Mouse (Mus musculus) neural tube, embryonic 12.5 days (tissue): Measurements from ENCODE around the gene Zfp78. TPM values are rescaled to one million over a fixed set of nuclear protein-coding genes. Genes with fewer than 3 reads are reported as not detected.

Source experiments
- ATAC-seq: fragments of 200-750 bp; cut with Nextera tagmentation; 2 replicates; pipeline ENCODE4 v1.8.0; 2017; ENCODE audit warnings: low read depth, mild to moderate bottlenecking, moderate TSS enrichment, moderate library complexity; ENCODE audit not compliant: low FRiP score
- H3K27ac ChIP-seq: fragments of 300-500 bp; sonication (generic); 2 replicates; pipeline ENCODE4 v1.5.1; 2016
- H3K27me3 ChIP-seq: fragments of 300-500 bp; sonication (generic); replicated peaks from 2 replicates; pipeline ENCODE4 v1.6.1; 2016; ENCODE audit warnings: mild to moderate bottlenecking
- H3K36me3 ChIP-seq: fragments of 300-500 bp; sonication (generic); 2 replicates; pipeline ENCODE4 v1.6.1; 2016; ENCODE audit warnings: mild to moderate bottlenecking
- H3K4me1 ChIP-seq: fragments of 300-500 bp; sonication (generic); 2 replicates; pipeline ENCODE4 v1.6.1; 2016
- H3K4me2 ChIP-seq: fragments of 300-500 bp; sonication (generic); replicated peaks from 2 replicates; pipeline ENCODE4 v1.6.1; 2016; ENCODE audit warnings: mild to moderate bottlenecking
- H3K4me3 ChIP-seq: fragments of 300-500 bp; sonication (generic); 2 replicates; pipeline ENCODE4 v1.5.1; 2016
- H3K9ac ChIP-seq: fragments of 300-500 bp; sonication (generic); 2 replicates; pipeline ENCODE4 v1.6.1; 2016; ENCODE audit warnings: mild to moderate bottlenecking
- H3K9me3 ChIP-seq: fragments of 300-500 bp; sonication (generic); 2 replicates; pipeline ENCODE4 v1.6.1; 2016; ENCODE audit warnings: mild to moderate bottlenecking
- WGBS: fragments of 180-500 bp; shearing (Covaris S2); methylation state at CpG from one replicate; pipeline ENCODE4 v1.1.7; 2016; 5-methylcytosine and 5-hydroxymethylcytosine counted together
- polyA plus RNA-seq: library from polyadenylated mRNA; unstranded; fragments of >200 nt; fragmentation: Nextera tagmentation; extraction: Ambion mirVana; gene quantifications from 2 replicates; pipeline ENCODE4 v1.2.1, GENCODE M21; 2016

The Zfp78 gene
- polyA plus RNA-seq, 1 experiment from 2014 or later = 2.0 TPM

DNA sequence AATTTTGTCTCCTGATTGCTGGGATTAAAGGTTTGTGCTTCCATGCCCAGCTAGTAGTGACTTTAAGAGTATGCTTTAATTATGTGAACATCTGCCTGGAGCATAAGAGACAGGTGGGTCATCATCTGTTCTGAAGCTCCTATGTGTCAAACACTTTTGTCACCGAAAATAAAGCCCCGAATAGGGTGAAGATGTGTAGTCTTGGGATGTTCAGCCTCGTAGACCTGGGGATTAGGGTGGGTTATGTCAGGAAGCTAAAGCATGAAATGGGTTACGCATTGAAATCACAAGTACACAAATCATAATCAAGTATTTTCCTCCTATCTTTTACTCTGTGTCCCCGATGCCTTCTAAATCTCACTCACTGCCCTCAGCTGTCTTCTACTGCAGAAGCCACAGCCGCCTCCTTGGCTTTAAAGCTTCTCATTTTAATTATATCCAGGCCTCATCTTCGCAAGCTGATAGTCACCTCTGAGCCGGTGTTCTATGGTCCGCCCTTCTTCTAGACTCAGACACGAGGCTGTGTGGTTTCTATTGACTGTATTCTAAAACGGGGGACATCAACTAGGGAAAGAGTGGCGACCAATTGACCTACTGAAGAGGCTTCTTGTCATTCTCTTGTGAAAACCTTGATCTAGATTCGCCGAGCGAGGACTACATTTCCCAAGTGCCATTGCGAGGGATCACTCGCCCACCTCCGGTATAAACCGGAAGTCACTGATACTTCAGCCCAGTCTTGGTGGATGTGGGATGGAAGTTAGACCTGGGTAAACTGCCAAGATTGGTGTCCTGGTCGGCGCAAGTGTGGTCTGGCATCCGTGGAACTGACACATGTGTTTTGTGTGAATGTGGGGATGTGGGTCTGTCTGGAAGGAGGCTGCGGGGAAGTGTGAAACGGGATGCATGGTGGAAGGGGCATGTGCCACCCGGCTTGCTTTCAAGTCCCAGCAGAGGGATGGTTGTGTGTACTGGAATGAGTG lies 35.2 kb downstream of the Zfp78 start, which contains the start of gene Smim17:
TSS of gene Smim17 (plus strand) at position 720 of the 980 bp plus-strand sequence.
- peaks cover 25% of the 10 kb centered on the region for H3K36me3 ChIP-seq
- peak; percentile 91 for ATAC-seq
- H3K9me3 ChIP-seq = no peaks in the 10 kb centered on the region
- peaks cover 4% of the 10 kb centered on the region; the same call in 1 of the 2 replicates for H3K4me1 ChIP-seq
- peak within 1 kb of the TSS; percentile 64 for H3K4me2 ChIP-seq
- peak within 1 kb of the TSS; percentile 44 for H3K4me3 ChIP-seq
- WGBS = 30% methylated on average over 25 of the region's 25 CpGs
- peak within 1 kb of the TSS; percentile 41 for H3K9ac ChIP-seq
- H3K27me3 ChIP-seq = no peaks in the 10 kb centered on the region
- H3K27ac ChIP-seq = no peak within 1 kb of the TSS

DNA sequence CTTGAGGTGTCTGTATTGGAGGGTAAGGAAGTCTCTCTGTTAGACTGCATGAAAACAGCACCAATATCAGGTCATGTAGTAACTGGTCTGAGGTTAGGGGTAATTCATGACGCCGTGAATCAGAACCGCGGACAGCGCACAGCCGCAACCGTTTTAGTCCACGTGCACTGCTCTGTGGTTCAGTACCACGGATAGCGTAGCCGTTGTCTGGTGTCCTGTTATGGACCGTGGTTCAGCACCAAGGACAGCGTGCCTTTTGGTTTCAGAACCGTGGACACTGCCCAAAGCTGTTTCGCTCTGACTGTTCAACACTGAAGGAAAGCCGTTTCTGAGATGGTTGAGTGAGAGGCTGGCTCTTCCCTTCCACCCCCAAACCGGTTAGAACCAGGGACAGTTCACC lies 47.0 kb downstream of the Zfp78 start, which contains the start of gene Gm20715:
TSS of gene Gm20715 (plus strand) at position 235 of the 400 bp plus-strand sequence.
- H3K9ac ChIP-seq = no peak within 1 kb of the TSS
- no peaks in the 10 kb centered on the region for H3K27me3 ChIP-seq
- H3K4me3 ChIP-seq = no peak within 1 kb of the TSS
- no peaks in the 10 kb centered on the region for H3K9me3 ChIP-seq
- peak; percentile 66; the same call in 1 of the 2 replicates for ATAC-seq
- no peak within 1 kb of the TSS for H3K4me2 ChIP-seq
- no peak within 1 kb of the TSS for H3K27ac ChIP-seq
- no peaks in the 10 kb centered on the region for H3K36me3 ChIP-seq
- H3K4me1 ChIP-seq = no peaks in the 10 kb centered on the region
- 3% methylated on average over 17 of the region's 17 CpGs for WGBS

DNA sequence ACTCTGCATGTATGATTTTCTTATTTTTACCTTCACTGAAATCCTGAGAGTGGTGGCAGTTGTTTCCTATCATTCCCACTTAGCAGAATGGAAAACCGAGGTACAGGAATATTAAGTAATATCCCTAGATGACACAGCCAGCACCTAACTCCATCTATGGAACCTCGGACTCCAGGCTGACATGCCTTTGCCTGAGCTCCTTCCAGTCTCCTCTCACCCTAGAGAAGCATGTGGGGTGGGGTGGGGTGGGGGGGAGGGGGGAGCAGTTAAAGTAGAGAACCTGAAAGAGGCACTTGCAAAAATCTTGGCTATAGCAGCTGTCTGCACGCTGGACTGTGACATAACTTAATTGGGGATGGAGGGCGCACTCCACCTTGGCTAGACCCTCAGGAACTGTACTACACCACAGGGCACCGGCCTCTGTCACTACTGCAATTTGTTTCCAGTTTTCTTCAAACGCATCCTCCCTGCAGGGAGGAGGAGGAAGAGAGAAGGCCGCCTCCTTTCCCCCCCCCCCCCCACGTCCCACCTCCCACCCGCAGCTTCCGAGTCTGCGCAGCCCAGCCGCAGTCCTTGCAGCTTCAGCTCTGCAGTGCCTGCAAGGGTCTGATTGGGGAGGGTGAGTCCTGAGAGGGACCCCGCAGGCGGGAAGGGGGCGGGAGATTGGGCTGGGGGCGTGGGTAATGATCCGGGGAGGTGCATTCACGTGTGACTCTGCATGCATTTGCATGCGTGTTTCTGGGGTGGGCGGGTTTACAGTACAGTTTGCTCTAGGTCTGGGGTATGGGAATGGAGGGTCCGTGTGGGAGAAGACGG lies 51.8 kb downstream of the Zfp78 start:
- H3K4me2 ChIP-seq = peak overlapping the region; percentile 53
- no peaks in the 10 kb centered on the region for H3K9me3 ChIP-seq
- 7% methylated on average over 19 of the region's 22 CpGs for WGBS
- no peak overlapping the region for H3K27ac ChIP-seq
- peak overlapping the region; percentile 18 for H3K4me3 ChIP-seq
- no peaks in the 10 kb centered on the region for H3K36me3 ChIP-seq
- no peaks in the 10 kb centered on the region for H3K4me1 ChIP-seq
- H3K9ac ChIP-seq = peak overlapping the region; percentile 38; the same call in 1 of the 2 replicates
- H3K27me3 ChIP-seq = no peaks in the 10 kb centered on the region
- peak; percentile 76 for ATAC-seq

DNA sequence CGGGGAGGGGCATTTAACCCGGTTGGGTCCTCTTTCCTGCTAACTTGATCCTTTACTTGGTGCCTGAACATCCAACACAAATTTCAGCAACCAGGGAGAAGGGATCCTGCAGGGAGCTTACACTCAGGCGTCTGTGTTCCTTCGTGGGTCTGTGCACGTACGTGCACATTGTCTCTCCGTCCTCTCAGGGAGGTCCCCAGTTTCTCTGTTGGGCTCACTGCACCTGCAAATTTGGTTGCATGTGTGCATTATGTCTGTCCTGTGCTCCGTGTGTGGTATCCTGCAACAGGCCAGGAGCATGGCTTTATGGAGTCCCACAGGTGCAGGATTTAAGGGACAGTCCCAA lies 52.3 kb downstream of the Zfp78 start:
- no peaks in the 10 kb centered on the region for H3K27me3 ChIP-seq
- 18% methylated on average over 8 of the region's 8 CpGs for WGBS
- no peaks in the 10 kb centered on the region for H3K36me3 ChIP-seq
- peak overlapping the region; percentile 53 for H3K4me2 ChIP-seq
- ATAC-seq = peak; percentile 45
- H3K4me3 ChIP-seq = peak overlapping the region; percentile 18
- H3K9me3 ChIP-seq = no peaks in the 10 kb centered on the region
- H3K27ac ChIP-seq = no peak overlapping the region
- peak overlapping the region; percentile 38; the same call in 1 of the 2 replicates for H3K9ac ChIP-seq
- H3K4me1 ChIP-seq = no peaks in the 10 kb centered on the region

DNA sequence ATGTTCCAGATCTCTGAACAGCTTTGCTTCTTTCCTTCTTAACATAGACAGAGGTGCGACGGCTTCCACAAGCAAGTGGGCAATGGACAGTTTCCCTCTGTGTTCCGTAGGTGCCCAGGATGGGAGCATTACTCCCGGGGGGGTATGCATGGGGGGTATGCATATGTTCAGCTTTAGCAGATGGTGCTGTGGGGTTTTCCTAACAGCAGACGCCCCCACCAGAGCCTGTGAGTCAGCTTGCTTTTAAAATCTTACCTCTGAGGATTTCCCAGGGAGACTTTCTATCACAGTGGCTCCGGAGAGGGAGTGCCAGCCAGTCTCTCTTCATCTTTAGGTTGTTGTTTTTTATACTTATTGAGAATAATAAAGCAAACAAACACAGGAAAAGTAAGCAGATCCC lies 56.8 kb downstream of the Zfp78 start:
- Histone ChIP-seq H3K9me3 (no peaks in the 10 kb centered on the region), H3K27me3 (no peaks in the 10 kb centered on the region), H3K9ac (no peak overlapping the region), H3K4me1 (no peaks in the 10 kb centered on the region), H3K4me2 (no peak overlapping the region), H3K4me3 (no peak overlapping the region), H3K36me3 (no peaks in the 10 kb centered on the region), H3K27ac (no peak overlapping the region)
- ATAC-seq = no peak
- 81% methylated on average over 6 of the region's 6 CpGs for WGBS

DNA sequence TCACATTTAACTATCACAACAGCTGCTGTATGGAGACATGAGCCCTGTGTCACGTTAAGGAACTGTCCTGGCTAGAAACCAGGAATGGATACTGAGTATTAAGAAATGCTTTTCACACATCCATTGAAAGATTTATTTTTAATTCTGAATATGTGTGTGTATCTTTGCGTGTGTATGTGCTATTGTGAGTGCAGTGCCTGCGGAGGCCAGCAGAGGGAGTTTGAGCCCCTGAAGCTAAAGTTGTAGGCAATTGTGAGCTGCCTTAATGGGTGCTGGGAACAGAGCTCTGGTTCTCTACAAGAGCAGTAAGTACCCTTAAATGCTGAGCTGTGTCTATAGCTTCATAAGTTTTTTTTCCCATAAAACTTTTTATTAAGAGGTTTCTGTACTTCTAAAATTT lies 66.3 kb downstream of the Zfp78 start:
- 87% methylated on average over 3 of the region's 3 CpGs for WGBS
- Histone ChIP-seq H3K36me3 (no peaks in the 10 kb centered on the region), H3K9ac (no peak overlapping the region), H3K27me3 (no peaks in the 10 kb centered on the region), H3K9me3 (no peaks in the 10 kb centered on the region; the same call in 1 of the 2 replicates), H3K4me3 (no peak overlapping the region), H3K4me1 (no peaks in the 10 kb centered on the region), H3K4me2 (no peak overlapping the region), H3K27ac (no peak overlapping the region)
- no peak for ATAC-seq

DNA sequence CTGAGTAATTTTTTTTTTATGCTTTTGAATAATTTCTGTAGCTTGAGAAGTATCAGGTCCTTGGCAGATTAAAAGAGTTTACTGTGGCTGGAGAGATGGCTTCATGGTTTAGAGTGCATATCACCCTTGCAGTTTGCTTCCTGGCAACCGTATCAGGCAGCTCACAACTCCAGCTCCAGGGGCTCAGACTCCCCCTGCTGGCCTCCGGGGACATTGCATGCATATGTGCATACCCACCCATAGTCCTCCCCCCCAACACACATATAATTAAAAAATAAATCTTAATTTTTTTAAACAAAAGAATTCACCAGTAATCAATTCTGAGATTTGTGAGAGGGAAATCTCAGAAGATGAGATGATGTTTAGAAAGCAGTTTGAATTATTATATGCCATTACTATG lies 67.3 kb downstream of the Zfp78 start:
- no peaks in the 10 kb centered on the region for H3K27me3 ChIP-seq
- H3K36me3 ChIP-seq = no peaks in the 10 kb centered on the region
- no peak overlapping the region for H3K4me2 ChIP-seq
- no peak overlapping the region for H3K27ac ChIP-seq
- ATAC-seq = no peak
- no peak overlapping the region for H3K4me3 ChIP-seq
- peaks cover 6% of the 10 kb centered on the region; the same call in 1 of the 2 replicates for H3K4me1 ChIP-seq
- no peak overlapping the region for H3K9ac ChIP-seq
- no peaks in the 10 kb centered on the region; the same call in 1 of the 2 replicates for H3K9me3 ChIP-seq
- WGBS = 57% methylated on average over 2 of the region's 2 CpGs

Other genes starting within 250 kb of the Zfp78 start
- gene Zfp787, start 207.3 kb upstream of the Zfp78 start, polyA plus RNA-seq = 36.4 and 37.0 TPM in 2 replicates
- gene Zfp444, start 191.1 kb upstream of the Zfp78 start, polyA plus RNA-seq = 78.1 and 86.0 TPM in 2 replicates
- gene Galp, start 166.2 kb upstream of the Zfp78 start, polyA plus RNA-seq = not detected in 2 replicates
- gene Zscan5b, start 141.0 kb upstream of the Zfp78 start, polyA plus RNA-seq = not detected in 2 replicates
- gene Epp13, start 110.6 kb upstream of the Zfp78 start, polyA plus RNA-seq = not detected in 2 replicates
- gene Zfp667, start 76.7 kb upstream of the Zfp78 start, polyA plus RNA-seq = 15.1 and 15.4 TPM in 2 replicates
- gene Zfp583, start 32.0 kb upstream of the Zfp78 start, polyA plus RNA-seq = 8.0 and 10.1 TPM in 2 replicates
- gene Gm3854, start 19.5 kb upstream of the Zfp78 start, polyA plus RNA-seq = 3.7 and 5.2 TPM in 2 replicates
- 15.5 and 15.6 TPM in 2 replicates for gene Zfp28, start 20.0 kb downstream of the Zfp78 start, polyA plus RNA-seq
- gene Smim17, start 35.4 kb downstream of the Zfp78 start, polyA plus RNA-seq = 1.5 and 1.7 TPM in 2 replicates
- not detected in 2 replicates for gene Gm20715, start 47.0 kb downstream of the Zfp78 start, polyA plus RNA-seq
- not detected in 2 replicates for gene Olfr1344, start 75.4 kb downstream of the Zfp78 start, polyA plus RNA-seq
- gene Olfr1336, start 92.9 kb downstream of the Zfp78 start, polyA plus RNA-seq = not detected in 2 replicates
- gene Olfr1346, start 103.8 kb downstream of the Zfp78 start, polyA plus RNA-seq = not detected in 2 replicates
- gene Olfr5, start 123.7 kb downstream of the Zfp78 start, polyA plus RNA-seq = not detected in 2 replicates
- not detected in 2 replicates for gene Olfr1347, start 136.5 kb downstream of the Zfp78 start, polyA plus RNA-seq
- gene Olfr1348, start 145.5 kb downstream of the Zfp78 start, polyA plus RNA-seq = not detected in 2 replicates
- not detected in 2 replicates for gene Olfr1349, start 159.7 kb downstream of the Zfp78 start, polyA plus RNA-seq
- not detected in 2 replicates for gene Olfr1350, start 201.6 kb downstream of the Zfp78 start, polyA plus RNA-seq